Mouse (Mus musculus): Measurements from ENCODE around the gene Ttll8.

Gene Ttll8

GRCm38 (mm10) chr15:88885376-88885775, 68.8 kb downstream of the Ttll8 start:
- intact Hi-C loops (cut with DNase I): no loop called here

DNA sequence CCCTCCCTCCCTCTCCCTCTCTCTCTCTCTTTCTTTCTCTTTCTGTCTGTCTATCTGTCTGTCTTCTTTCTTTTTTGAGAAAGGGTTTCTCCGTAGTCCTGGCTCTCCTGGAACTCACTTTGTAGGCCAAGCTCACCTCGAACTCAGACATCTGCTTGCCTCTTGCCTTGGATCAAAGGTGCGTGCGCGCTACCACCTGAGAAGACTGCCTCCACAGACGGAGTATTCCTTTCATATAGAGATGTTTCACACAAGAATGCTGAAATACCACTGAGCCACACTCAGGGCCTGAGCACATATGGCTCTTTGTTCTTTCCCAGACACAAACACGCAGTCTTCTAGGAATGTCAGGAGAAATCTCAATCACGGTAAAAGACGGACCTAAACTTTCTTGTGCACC, 70.9 kb downstream of the Ttll8 start:
- intact Hi-C loops (cut with DNase I): no loop called here

- intact Hi-C loops (cut with DNase I): no loop called here
Measured at GRCm38 (mm10) chr15:88882851-88883250, 71.4 kb downstream of the Ttll8 start.

DNA sequence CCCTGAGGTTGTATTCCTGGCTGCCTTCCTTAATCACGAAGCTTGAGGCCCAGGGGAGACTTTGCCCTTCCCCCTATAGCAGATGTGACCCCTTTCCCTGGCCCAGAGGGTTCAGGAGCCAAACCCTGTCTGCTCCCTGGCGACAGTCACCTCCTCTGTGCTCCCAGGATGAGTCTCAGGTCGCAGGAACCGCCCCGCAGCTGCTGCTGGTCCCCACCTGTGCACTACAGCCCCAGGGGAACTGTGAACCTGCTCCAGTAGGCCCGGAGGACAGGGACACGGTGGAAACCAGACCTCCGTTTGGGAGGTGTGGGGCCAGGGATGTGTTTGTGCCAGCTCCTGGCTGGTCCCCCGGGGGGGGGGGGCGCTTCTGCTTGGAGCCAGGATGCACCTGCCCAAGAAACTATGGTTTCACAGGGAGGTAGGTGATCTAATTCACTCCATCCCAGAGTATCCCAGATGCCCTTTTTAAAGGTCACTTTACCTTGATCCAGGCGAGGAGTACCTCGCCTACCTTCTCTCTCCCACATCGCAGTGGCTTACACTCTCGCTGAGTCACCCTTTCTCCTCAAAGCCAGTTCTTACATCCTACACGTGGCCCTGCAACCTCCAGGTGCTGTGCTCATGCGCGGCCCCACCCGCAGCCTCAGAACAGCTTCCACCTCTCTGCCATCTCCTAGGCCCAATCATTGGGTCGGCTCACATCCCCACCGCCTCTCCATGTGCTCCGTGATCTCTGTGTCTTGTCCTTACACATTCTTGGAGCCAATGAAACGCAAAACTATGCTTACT, 72.8 kb downstream of the Ttll8 start:
- intact Hi-C loops (cut with DNase I): no loop called here

DNA sequence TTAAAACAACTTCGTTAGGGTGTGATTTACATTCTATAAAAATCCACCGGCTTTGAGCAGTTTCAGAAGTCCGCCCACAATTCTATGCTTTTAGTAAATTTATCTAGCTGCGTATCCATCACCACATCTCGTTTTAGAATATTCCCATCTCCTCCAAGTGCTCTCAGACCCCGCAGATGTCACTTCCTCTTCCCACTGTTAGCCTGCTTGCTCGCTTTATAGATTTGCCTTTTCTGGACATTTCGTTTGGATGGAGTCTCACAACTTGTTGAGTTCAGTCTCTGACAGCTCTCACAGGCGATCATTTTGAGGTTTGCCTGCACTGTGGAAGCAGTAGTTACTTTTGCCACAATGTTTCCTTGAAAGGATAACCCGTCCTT, 77.2 kb downstream of the Ttll8 start:
- intact Hi-C loops (cut with DNase I): loop anchor here (2.0 kb wide), 2 partner anchors 44 to 48 kb away; no protein-coding TSS in a partner anchor

DNA sequence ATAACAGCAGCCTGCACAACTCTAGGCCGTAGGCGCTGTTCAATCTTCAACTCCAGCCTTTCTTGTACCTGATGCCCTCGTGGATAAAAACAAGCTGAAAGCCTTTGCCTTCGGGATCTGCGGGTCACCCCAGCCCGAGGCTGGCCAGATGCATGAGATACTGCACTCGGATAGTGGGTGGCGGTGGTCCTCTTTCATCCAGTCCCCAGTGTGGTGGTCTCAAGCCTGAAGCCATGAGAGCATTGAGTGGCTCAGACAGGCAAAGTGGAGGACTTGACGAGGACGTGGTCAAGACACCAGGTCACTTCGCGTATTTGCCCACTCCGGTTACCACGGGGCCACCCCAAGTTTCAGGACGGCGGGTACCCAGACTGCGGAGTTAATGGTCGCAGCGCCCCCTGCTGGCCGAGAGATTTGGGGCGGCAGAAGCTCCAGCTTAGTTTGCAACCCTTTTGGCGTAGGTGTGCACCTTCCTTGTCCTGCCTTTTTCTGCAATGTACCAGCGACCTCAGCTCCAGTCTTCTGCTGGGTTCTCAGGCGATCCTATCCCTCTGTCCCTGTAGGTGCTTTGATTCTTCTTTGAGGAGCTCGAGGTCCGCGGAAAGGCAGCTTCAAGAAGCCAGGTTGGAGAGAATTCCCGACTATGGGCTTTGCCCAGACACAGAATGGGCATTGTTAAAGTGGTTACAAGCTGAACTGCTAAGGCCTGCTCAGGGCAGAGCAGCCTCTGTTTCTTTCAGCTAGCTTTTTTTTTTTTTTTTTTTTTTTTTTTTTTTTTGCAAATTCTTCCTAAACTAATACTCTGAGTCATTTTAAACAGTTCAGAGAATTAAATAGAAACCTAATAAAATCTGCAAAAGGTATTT, 77.8 kb downstream of the Ttll8 start:
- intact Hi-C loops (cut with DNase I): loop anchor here (2.0 kb wide), 2 partner anchors 44 to 48 kb away; no protein-coding TSS in a partner anchor

- intact Hi-C loops (cut with DNase I): loop anchor here (2.0 kb wide), 2 partner anchors 45 to 47 kb away; no protein-coding TSS in a partner anchor
Measured at GRCm38 (mm10) chr15:88875625-88876081, 78.6 kb downstream of the Ttll8 start.

DNA sequence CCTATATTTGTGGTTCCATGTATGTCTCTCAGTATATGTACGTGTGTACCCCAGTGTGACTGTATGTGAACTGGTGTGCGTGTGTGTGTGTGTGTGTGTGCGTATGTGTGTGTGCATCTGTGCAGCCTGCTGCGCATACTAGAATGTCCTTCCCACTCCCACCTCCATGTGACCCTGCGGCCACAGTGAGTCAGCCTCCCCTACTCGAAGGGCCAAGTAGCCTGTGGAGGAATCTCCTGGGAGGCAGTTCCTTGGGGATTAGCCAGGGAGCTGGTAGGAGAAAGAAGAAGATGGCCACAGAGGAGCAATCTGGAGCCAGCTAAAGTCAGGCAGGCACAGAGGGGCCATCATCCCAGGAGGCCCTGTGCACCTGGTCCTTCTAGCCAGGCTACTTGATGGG, 79.7 kb downstream of the Ttll8 start:
- intact Hi-C loops (cut with DNase I): no loop called here

GRCm38 (mm10) chr15:88874061-88874460, 80.2 kb downstream of the Ttll8 start:
- intact Hi-C loops (cut with DNase I): no loop called here

GRCm38 (mm10) chr15:88870418-88871185, 83.6 kb downstream of the Ttll8 start:
- intact Hi-C loops (cut with DNase I): no loop called here

DNA sequence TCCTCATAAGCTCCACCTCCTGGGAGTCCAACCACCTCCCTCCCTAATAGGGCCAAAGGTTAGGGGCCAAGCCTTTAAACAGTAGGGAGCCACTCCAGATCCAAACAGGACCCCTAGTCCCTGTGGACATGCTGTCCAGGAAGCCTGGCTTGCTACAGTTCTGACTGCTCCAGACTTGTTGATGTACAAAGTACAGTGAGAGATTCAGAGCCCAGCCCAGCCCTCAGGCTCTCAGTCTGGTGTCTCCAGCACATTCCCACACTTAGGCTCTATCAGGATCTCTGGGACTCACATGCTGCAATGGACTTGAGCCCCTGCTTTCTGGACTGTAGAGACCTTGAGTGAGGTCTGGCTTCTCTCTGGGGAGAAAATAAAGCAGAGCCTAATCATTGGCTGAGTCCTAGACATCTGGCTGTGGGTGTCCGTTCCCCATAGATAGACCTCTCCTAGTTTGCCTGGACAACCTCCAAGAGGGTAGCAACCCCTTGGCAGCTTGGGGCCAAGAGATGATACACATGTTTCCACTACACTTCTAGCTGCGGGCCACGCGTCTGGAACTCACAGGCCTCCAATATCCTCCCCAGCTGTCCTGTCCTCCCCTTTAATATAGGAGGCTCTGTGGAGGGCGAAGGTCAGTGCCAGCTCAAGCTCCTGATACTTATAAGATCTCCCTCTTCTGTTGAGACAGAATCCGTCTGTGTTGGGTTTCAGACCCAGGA, 86.0 kb downstream of the Ttll8 start:
- intact Hi-C loops (cut with DNase I): no loop called here

GRCm38 (mm10) chr15:88867368-88868023, 86.7 kb downstream of the Ttll8 start:
- intact Hi-C loops (cut with DNase I): no loop called here

GRCm38 (mm10) chr15:88866934-88867356, 87.3 kb downstream of the Ttll8 start:
- intact Hi-C loops (cut with DNase I): no loop called here

DNA sequence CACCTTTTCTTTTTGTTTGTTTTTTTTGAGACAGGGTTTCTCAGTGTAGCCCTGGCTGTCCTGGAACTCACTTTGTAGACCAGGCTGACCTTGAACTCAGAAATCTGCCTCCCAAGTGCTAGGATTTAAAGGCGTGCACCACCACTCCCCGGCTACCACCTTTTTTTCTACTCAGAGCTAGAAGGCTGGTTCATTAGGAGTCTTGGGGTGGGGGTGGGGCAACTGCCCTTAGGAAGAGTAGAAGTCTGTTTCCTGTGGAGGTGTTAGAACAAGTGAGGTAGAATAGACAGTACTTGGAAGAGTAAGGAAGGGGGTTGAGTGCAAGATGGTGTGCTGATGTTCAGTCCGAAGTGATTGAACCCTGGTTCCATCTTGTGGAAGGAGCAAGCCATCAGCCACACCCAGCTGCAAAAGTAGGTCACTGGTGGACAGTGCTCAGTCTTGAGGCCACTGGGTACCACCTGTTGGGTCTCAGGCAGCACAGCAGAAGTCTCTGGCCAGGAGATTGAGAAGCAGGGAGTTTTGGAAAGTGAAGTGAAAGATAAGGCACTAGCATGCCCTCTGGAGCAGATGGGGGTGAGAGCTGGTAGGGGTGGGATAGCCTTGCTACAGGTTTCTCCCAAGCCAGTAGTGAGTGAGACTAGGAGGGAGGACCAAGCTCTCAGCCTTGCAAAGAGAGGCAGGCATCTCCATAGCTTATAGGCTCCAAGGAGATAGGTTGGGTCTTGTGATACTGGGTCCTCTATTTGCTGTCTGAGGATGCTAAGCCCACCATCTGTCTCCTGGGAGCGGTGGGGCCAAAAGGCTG, 88.1 kb downstream of the Ttll8 start:
- intact Hi-C loops (cut with DNase I): no loop called here

DNA sequence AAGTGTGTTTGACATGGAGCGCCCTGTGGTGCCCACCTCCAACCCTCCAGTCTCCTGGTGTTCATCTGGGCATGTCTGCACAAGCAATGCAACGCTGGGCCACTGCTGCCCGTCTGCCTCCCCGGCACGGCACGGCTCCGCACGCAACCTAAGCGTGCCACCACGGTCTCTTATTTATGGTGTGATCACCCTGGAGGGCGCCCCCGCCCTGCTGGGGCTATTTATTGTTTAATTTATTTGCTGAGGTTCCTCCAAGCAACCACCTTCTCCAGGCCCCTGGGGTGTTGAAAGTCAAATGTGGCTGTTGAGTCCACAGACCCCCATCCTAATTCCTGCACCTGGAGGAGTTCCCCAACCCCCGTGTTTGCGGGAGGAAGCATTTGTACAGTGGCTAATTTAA, 89.2 kb downstream of the Ttll8 start:
- intact Hi-C loops (cut with DNase I): no loop called here

GRCm38 (mm10) chr15:88864270-88865030, 89.8 kb downstream of the Ttll8 start:
- intact Hi-C loops (cut with DNase I): no loop called here

DNA sequence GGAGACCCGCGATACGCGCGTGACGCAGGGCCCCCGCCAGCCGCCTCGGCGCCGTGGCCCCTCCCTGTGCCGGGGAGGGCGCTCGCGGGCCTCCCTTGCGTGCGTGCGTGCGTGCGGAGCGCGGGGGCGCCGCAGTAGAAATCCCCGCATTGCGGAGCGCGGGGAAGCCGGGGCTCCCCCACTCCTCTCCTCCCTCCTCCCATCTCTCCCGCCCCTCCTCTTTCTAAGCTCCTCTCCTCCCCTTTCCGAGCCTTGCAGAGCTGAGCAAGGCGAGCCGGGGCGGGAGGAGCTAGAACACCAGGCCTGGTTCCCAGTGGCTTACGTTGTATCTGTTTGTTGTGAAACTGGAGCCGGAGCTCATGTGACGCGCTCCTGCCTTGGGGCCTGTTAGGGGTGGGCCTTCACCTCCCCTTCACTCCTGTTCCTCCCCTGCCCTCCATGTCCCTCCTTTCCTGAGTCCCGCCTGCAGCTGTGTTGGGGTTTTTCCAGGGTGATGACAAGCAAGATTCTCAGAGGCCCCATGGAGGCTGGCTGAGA, 90.5 kb downstream of the Ttll8 start:
- intact Hi-C loops (cut with DNase I): no loop called here

All from adrenal gland (tissue).